Mouse (Mus musculus) liver, adult 2 months (tissue): Measurements from ENCODE around the gene Asb15.

Experiments used
- CTCF ChIP-seq: fragments of 200-500 bp; IDR thresholded peaks from 2 replicates; pipeline ENCODE4 v1.5.1; 2011; ENCODE audit warnings: low read depth, low read length, control low read depth
- POLR2A ChIP-seq: fragments of 200-500 bp; IDR thresholded peaks from 2 replicates; pipeline ENCODE4 v1.6.1; 2011; ENCODE audit warnings: low read length, control low read depth; ENCODE audit not compliant: insufficient read depth; ENCODE audit errors: extremely low read depth

DNA sequence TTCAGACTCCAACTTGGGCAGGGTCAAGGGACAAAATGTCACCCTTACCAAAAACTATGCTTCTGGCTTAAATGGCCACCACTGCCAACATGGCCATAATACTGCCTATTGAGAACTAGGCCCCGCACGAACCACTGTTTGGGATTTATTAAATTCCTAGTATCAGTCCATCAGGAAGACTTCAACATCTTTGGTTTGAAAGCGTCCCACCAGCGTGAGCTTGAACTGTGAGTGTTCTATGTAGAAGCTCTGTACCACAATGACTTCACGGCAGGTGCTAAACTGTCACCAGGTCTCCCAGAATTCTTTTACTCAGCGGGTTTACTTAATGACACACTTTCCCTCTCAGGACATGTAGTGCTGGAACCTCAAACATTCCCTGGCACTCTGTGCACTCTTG, 85.4 kb downstream of the Asb15 start:
- TF ChIP-seq CTCF, result no peak
- no peak for TF ChIP-seq POLR2A
